Mouse (Mus musculus) midbrain, embryonic 10.5 days (tissue): ENCODE measurements around the gene Ebf3. TPM values are rescaled to one million over a fixed set of nuclear protein-coding genes. Genes with fewer than 3 reads are reported as not detected.
A peak's percentile ranks its signal among the peaks of the same experiment; 100 is the strongest.

Experiments
- DNase-seq: peaks from one replicate; pipeline ENCODE4 v3.0.0-alpha.2; 2017; ENCODE audit warnings: low spot score
- H3K27ac ChIP-seq: fragments of 300-500 bp; sonication (generic); replicated peaks from 2 replicates; pipeline ENCODE4 v1.5.1; 2016; ENCODE audit warnings: mild to moderate bottlenecking
- H3K27me3 ChIP-seq: fragments of 300-500 bp; sonication (generic); 2 replicates; pipeline ENCODE4 v1.6.1; 2016; ENCODE audit warnings: low read depth, mild to moderate bottlenecking; ENCODE audit not compliant: poor library complexity, severe bottlenecking
- H3K36me3 ChIP-seq: fragments of 300-500 bp; sonication (generic); 2 replicates; pipeline ENCODE4 v1.6.1; 2016; ENCODE audit warnings: mild to moderate bottlenecking, moderate library complexity
- H3K4me1 ChIP-seq: fragments of 300-500 bp; sonication (generic); 2 replicates; pipeline ENCODE4 v1.6.1; 2016
- H3K4me3 ChIP-seq: fragments of 300-500 bp; sonication (generic); 2 replicates; pipeline ENCODE4 v1.5.1; 2016; ENCODE audit warnings: mild to moderate bottlenecking, moderate library complexity
- H3K9me3 ChIP-seq: fragments of 300-500 bp; sonication (generic); replicated peaks from 2 replicates; pipeline ENCODE4 v1.6.1; 2016; ENCODE audit warnings: mild to moderate bottlenecking
- WGBS: fragments of 180-500 bp; shearing (Covaris S2); methylation state at CpG from one replicate; pipeline ENCODE4 v1.1.7; 2016; 5-methylcytosine and 5-hydroxymethylcytosine counted together
- polyA plus RNA-seq: library from polyadenylated mRNA; unstranded; fragments of >200 nt; fragmentation: Nextera tagmentation; extraction: Ambion mirVana; gene quantifications from 2 replicates; pipeline ENCODE4 v1.2.1, GENCODE M21; 2016

Ebf3 gene
- polyA plus RNA-seq, 1 experiment from 2014 or later, result 3.2 TPM

- Histone ChIP-seq H3K27me3 (peaks cover 50% of the 10 kb centered on the region), H3K27ac (no peak overlapping the region), H3K4me3 (no peak overlapping the region), H3K9me3 (no peaks in the 10 kb centered on the region), H3K36me3 (peaks cover 5% of the 10 kb centered on the region; the same call in 1 of the 2 replicates), H3K4me1 (peaks cover 80% of the 10 kb centered on the region)
- no peak for DNase-seq
- WGBS, result 62% methylated on average over 7 of the region's 7 CpGs
Measured at GRCm38 (mm10) chr7:137297131-137297530, 17.1 kb downstream of the Ebf3 start.

GRCm38 (mm10) chr7:137295612-137296011 lies 18.6 kb downstream of the Ebf3 start:
- peaks cover 35% of the 10 kb centered on the region for H3K27me3 ChIP-seq
- no peak overlapping the region for H3K4me3 ChIP-seq
- H3K36me3 ChIP-seq, result peaks cover 5% of the 10 kb centered on the region; the same call in 1 of the 2 replicates
- WGBS, result 86% methylated on average over 7 of the region's 7 CpGs
- no peaks in the 10 kb centered on the region for H3K9me3 ChIP-seq
- peaks cover 77% of the 10 kb centered on the region for H3K4me1 ChIP-seq
- no peak overlapping the region for H3K27ac ChIP-seq
- DNase-seq, result no peak

- no peak overlapping the region for H3K27ac ChIP-seq
- H3K9me3 ChIP-seq, result no peaks in the 10 kb centered on the region
- H3K27me3 ChIP-seq, result peaks cover 24% of the 10 kb centered on the region
- 67% methylated on average over 7 of the region's 7 CpGs for WGBS
- H3K36me3 ChIP-seq, result no peaks in the 10 kb centered on the region
- peaks cover 77% of the 10 kb centered on the region for H3K4me1 ChIP-seq
- no peak for DNase-seq
- no peak overlapping the region for H3K4me3 ChIP-seq
Measured at GRCm38 (mm10) chr7:137294446-137294845, 19.8 kb downstream of the Ebf3 start.

GRCm38 (mm10) chr7:137289290-137289957 lies 24.8 kb downstream of the Ebf3 start:
- Histone ChIP-seq H3K27me3 (no peaks in the 10 kb centered on the region; the same call in 1 of the 2 replicates), H3K27ac (0 out of 2 replicates have a peak overlapping the region, but pooled peaks have one; percentile 23), H3K4me3 (no peak overlapping the region), H3K36me3 (no peaks in the 10 kb centered on the region; the same call in 1 of the 2 replicates), H3K9me3 (no peaks in the 10 kb centered on the region), H3K4me1 (peaks cover 56% of the 10 kb centered on the region)
- WGBS, result 66% methylated on average over 3 of the region's 3 CpGs
- DNase-seq, result no peak

GRCm38 (mm10) chr7:137278171-137278570 lies 36.1 kb downstream of the Ebf3 start:
- H3K36me3 ChIP-seq, result no peaks in the 10 kb centered on the region
- H3K27ac ChIP-seq, result no peak overlapping the region; the same call in 1 of the 2 replicates
- peaks cover 20% of the 10 kb centered on the region for H3K4me1 ChIP-seq
- WGBS, result 90% methylated on average over 7 of the region's 7 CpGs
- H3K4me3 ChIP-seq, result no peak overlapping the region
- H3K27me3 ChIP-seq, result no peaks in the 10 kb centered on the region
- DNase-seq, result no peak
- no peaks in the 10 kb centered on the region for H3K9me3 ChIP-seq

GRCm38 (mm10) chr7:137277713-137278112 lies 36.5 kb downstream of the Ebf3 start:
- 88% methylated on average over 5 of the region's 5 CpGs for WGBS
- no peaks in the 10 kb centered on the region for H3K27me3 ChIP-seq
- no peak overlapping the region; the same call in 1 of the 2 replicates for H3K27ac ChIP-seq
- H3K9me3 ChIP-seq, result no peaks in the 10 kb centered on the region
- no peak for DNase-seq
- H3K36me3 ChIP-seq, result no peaks in the 10 kb centered on the region
- no peak overlapping the region for H3K4me3 ChIP-seq
- H3K4me1 ChIP-seq, result peaks cover 24% of the 10 kb centered on the region

- H3K4me3 ChIP-seq, result no peak overlapping the region
- no peaks in the 10 kb centered on the region for H3K36me3 ChIP-seq
- WGBS, result 91% methylated on average over 10 of the region's 10 CpGs
- H3K9me3 ChIP-seq, result no peaks in the 10 kb centered on the region
- H3K27me3 ChIP-seq, result peaks cover 15% of the 10 kb centered on the region
- H3K4me1 ChIP-seq, result peaks cover 50% of the 10 kb centered on the region
- no peak for DNase-seq
- no peak overlapping the region for H3K27ac ChIP-seq
Measured at GRCm38 (mm10) chr7:137272252-137272651, 42.0 kb downstream of the Ebf3 start.

GRCm38 (mm10) chr7:137268452-137269155 lies 45.6 kb downstream of the Ebf3 start:
- peak; percentile 39 for DNase-seq
- Histone ChIP-seq H3K4me3 (no peak overlapping the region), H3K27me3 (peaks cover 36% of the 10 kb centered on the region), H3K9me3 (no peaks in the 10 kb centered on the region), H3K4me1 (peaks cover 68% of the 10 kb centered on the region), H3K27ac (peak overlapping the region; percentile 67), H3K36me3 (no peaks in the 10 kb centered on the region)
- WGBS, result 77% methylated on average over 8 of the region's 8 CpGs

GRCm38 (mm10) chr7:137267441-137267840 lies 46.8 kb downstream of the Ebf3 start:
- H3K27me3 ChIP-seq, result peaks cover 36% of the 10 kb centered on the region
- WGBS, result 70% methylated on average over 9 of the region's 9 CpGs
- no peaks in the 10 kb centered on the region for H3K9me3 ChIP-seq

GRCm38 (mm10) chr7:137266575-137266974 lies 47.7 kb downstream of the Ebf3 start:
- H3K27ac ChIP-seq, result 0 out of 2 replicates have a peak overlapping the region, but pooled peaks have one; percentile 33
- 13% methylated on average over 17 of the region's 17 CpGs for WGBS
- H3K4me3 ChIP-seq, result 0 out of 2 replicates have a peak overlapping the region, but pooled peaks have one; percentile 27
- peaks cover 39% of the 10 kb centered on the region for H3K27me3 ChIP-seq
- peaks cover 63% of the 10 kb centered on the region for H3K4me1 ChIP-seq
- DNase-seq, result peak; percentile 43
- no peaks in the 10 kb centered on the region for H3K9me3 ChIP-seq
- no peaks in the 10 kb centered on the region for H3K36me3 ChIP-seq

More at GRCm38 (mm10) chr7:137267441-137267840, 46.8 kb downstream of the Ebf3 start:
- H3K4me1 ChIP-seq, result peaks cover 63% of the 10 kb centered on the region
- no peaks in the 10 kb centered on the region for H3K36me3 ChIP-seq
- H3K4me3 ChIP-seq, result no peak overlapping the region
- DNase-seq, result no peak
- H3K27ac ChIP-seq, result peak overlapping the region; percentile 60; the same call in 1 of the 2 replicates

- Histone ChIP-seq H3K36me3 (no peaks in the 10 kb centered on the region), H3K4me1 (peaks cover 43% of the 10 kb centered on the region), H3K4me3 (no peak overlapping the region), H3K27ac (no peak overlapping the region), H3K9me3 (no peaks in the 10 kb centered on the region), H3K27me3 (peaks cover 34% of the 10 kb centered on the region)
- whole genome bisulfite sequencing, result 91% methylated on average over 8 of the region's 8 CpGs
- DNase-seq, result no peak
Measured at GRCm38 (mm10) chr7:137262330-137262729, 51.9 kb downstream of the Ebf3 start.

GRCm38 (mm10) chr7:137246213-137246872 lies 67.9 kb downstream of the Ebf3 start:
- Histone ChIP-seq H3K4me1 (peaks cover 71% of the 10 kb centered on the region), H3K27ac (no peak overlapping the region), H3K4me3 (no peak overlapping the region), H3K27me3 (peaks cover 68% of the 10 kb centered on the region), H3K36me3 (no peaks in the 10 kb centered on the region), H3K9me3 (no peaks in the 10 kb centered on the region)
- WGBS, result 41% methylated on average over 11 of the region's 11 CpGs
- peak; percentile 81 for DNase-seq
